Mouse (Mus musculus): ENCODE data around the gene Dclk1. TPM values are rescaled to one million over a fixed set of nuclear protein-coding genes. Genes with fewer than 3 reads are reported as not detected.

The Dclk1 gene
- polyA plus RNA-seq, 1 experiment from 2014 or later, result 15.3 TPM

- H3K9ac ChIP-seq, result no peak overlapping the region
- WGBS, result 65% methylated on average over 14 of the region's 14 CpGs
- H3K36me3 ChIP-seq, result no peaks in the 10 kb centered on the region
- H3K4me1 ChIP-seq (replicated peaks), result 0 out of 2 replicates have a peak, but pooled peaks cover 3% of the 10 kb centered on the region
- H3K9me3 ChIP-seq, result no peaks in the 10 kb centered on the region
- no peak overlapping the region for H3K27ac ChIP-seq
- ATAC-seq, result no peak
- H3K4me2 ChIP-seq (replicated peaks), result no peak overlapping the region
- no peaks in the 10 kb centered on the region for H3K27me3 ChIP-seq (replicated peaks)
- no peak overlapping the region for H3K4me3 ChIP-seq (replicated peaks)
Observed at GRCm38 (mm10) chr3:55531204-55532044, 289.3 kb downstream of the Dclk1 start.

- Histone ChIP-seq H3K36me3 (no peaks in the 10 kb centered on the region), H3K4me3 (replicated peaks) (no peak overlapping the region), H3K4me2 (replicated peaks) (0 out of 2 replicates have a peak overlapping the region, but pooled peaks have one; percentile 12), H3K27me3 (replicated peaks) (no peaks in the 10 kb centered on the region), H3K9me3 (no peaks in the 10 kb centered on the region), H3K9ac (no peak overlapping the region), H3K4me1 (replicated peaks) (0 out of 2 replicates have a peak, but pooled peaks cover 3% of the 10 kb centered on the region), H3K27ac (no peak overlapping the region)
- peak; percentile 72 for ATAC-seq
- WGBS, result 53% methylated on average over 17 of the region's 17 CpGs
Observed at GRCm38 (mm10) chr3:55532175-55532973, 290.2 kb downstream of the Dclk1 start.

GRCm38 (mm10) chr3:55535591-55536200 lies 293.5 kb downstream of the Dclk1 start:
- no peak for ATAC-seq
- WGBS, result 67% methylated on average over 9 of the region's 9 CpGs
- 0 out of 2 replicates have a peak, but pooled peaks cover 3% of the 10 kb centered on the region for H3K4me1 ChIP-seq (replicated peaks)

GRCm38 (mm10) chr3:55536901-55537300 lies 294.7 kb downstream of the Dclk1 start:
- Histone ChIP-seq H3K4me2 (replicated peaks) (no peak overlapping the region), H3K4me1 (replicated peaks) (0 out of 2 replicates have a peak, but pooled peaks cover 3% of the 10 kb centered on the region), H3K4me3 (replicated peaks) (no peak overlapping the region), H3K27me3 (replicated peaks) (no peaks in the 10 kb centered on the region), H3K27ac (no peak overlapping the region), H3K9me3 (no peaks in the 10 kb centered on the region), H3K9ac (no peak overlapping the region), H3K36me3 (no peaks in the 10 kb centered on the region)
- 48% methylated on average over 6 of the region's 6 CpGs for WGBS
- no peak for ATAC-seq

More at GRCm38 (mm10) chr3:55535591-55536200, 293.5 kb downstream of the Dclk1 start:
- H3K27ac ChIP-seq, result no peak overlapping the region
- no peak overlapping the region for H3K9ac ChIP-seq
- no peak overlapping the region for H3K4me3 ChIP-seq (replicated peaks)
- no peak overlapping the region for H3K4me2 ChIP-seq (replicated peaks)
- no peaks in the 10 kb centered on the region for H3K9me3 ChIP-seq
- no peaks in the 10 kb centered on the region for H3K36me3 ChIP-seq
- no peaks in the 10 kb centered on the region for H3K27me3 ChIP-seq (replicated peaks)

GRCm38 (mm10) chr3:55537714-55538113 lies 295.6 kb downstream of the Dclk1 start:
- Histone ChIP-seq H3K36me3 (no peaks in the 10 kb centered on the region), H3K4me1 (replicated peaks) (0 out of 2 replicates have a peak, but pooled peaks cover 3% of the 10 kb centered on the region), H3K4me3 (replicated peaks) (no peak overlapping the region), H3K27ac (no peak overlapping the region), H3K9me3 (no peaks in the 10 kb centered on the region), H3K27me3 (replicated peaks) (no peaks in the 10 kb centered on the region), H3K9ac (no peak overlapping the region), H3K4me2 (replicated peaks) (no peak overlapping the region)
- WGBS, result 62% methylated on average over 5 of the region's 5 CpGs
- no peak for ATAC-seq

- Histone ChIP-seq H3K9ac (no peak overlapping the region), H3K27ac (no peak overlapping the region), H3K4me3 (replicated peaks) (no peak overlapping the region), H3K27me3 (replicated peaks) (no peaks in the 10 kb centered on the region), H3K4me2 (replicated peaks) (no peak overlapping the region), H3K4me1 (replicated peaks) (0 out of 2 replicates have a peak, but pooled peaks cover 6% of the 10 kb centered on the region), H3K9me3 (no peaks in the 10 kb centered on the region), H3K36me3 (no peaks in the 10 kb centered on the region)
- 77% methylated on average over 4 of the region's 4 CpGs for WGBS
- no peak for ATAC-seq
Observed at GRCm38 (mm10) chr3:55539400-55539799, 297.2 kb downstream of the Dclk1 start.

GRCm38 (mm10) chr3:55539811-55540293 lies 297.7 kb downstream of the Dclk1 start:
- Histone ChIP-seq H3K4me3 (replicated peaks) (no peak overlapping the region), H3K4me1 (replicated peaks) (0 out of 2 replicates have a peak, but pooled peaks cover 5% of the 10 kb centered on the region), H3K36me3 (no peaks in the 10 kb centered on the region), H3K4me2 (replicated peaks) (no peak overlapping the region), H3K9ac (no peak overlapping the region), H3K9me3 (no peaks in the 10 kb centered on the region), H3K27ac (no peak overlapping the region), H3K27me3 (replicated peaks) (no peaks in the 10 kb centered on the region)
- WGBS, result 69% methylated on average over 12 of the region's 12 CpGs
- no peak for ATAC-seq

- Histone ChIP-seq H3K4me3 (replicated peaks) (no peak overlapping the region), H3K27ac (no peak overlapping the region), H3K36me3 (no peaks in the 10 kb centered on the region), H3K4me1 (replicated peaks) (0 out of 2 replicates have a peak, but pooled peaks cover 4% of the 10 kb centered on the region), H3K4me2 (replicated peaks) (no peak overlapping the region), H3K9me3 (no peaks in the 10 kb centered on the region), H3K27me3 (replicated peaks) (no peaks in the 10 kb centered on the region), H3K9ac (no peak overlapping the region)
- 88% methylated on average over 6 of the region's 6 CpGs for WGBS
- ATAC-seq, result no peak
Observed at GRCm38 (mm10) chr3:55540406-55541140, 298.4 kb downstream of the Dclk1 start.

GRCm38 (mm10) chr3:55541799-55542198 lies 299.6 kb downstream of the Dclk1 start:
- Histone ChIP-seq H3K27ac (no peak overlapping the region), H3K4me3 (replicated peaks) (no peak overlapping the region), H3K4me1 (replicated peaks) (0 out of 2 replicates have a peak, but pooled peaks cover 4% of the 10 kb centered on the region), H3K9ac (no peak overlapping the region), H3K27me3 (replicated peaks) (no peaks in the 10 kb centered on the region), H3K9me3 (no peaks in the 10 kb centered on the region), H3K4me2 (replicated peaks) (no peak overlapping the region), H3K36me3 (no peaks in the 10 kb centered on the region)
- 97% methylated on average over 1 of the region's 1 CpGs for WGBS
- no peak for ATAC-seq

- 0 out of 2 replicates have a peak, but pooled peaks cover 4% of the 10 kb centered on the region for H3K4me1 ChIP-seq (replicated peaks)
- no peaks in the 10 kb centered on the region for H3K27me3 ChIP-seq (replicated peaks)
- 11% methylated on average over 8 of the region's 8 CpGs for WGBS
- no peak overlapping the region for H3K9ac ChIP-seq
- H3K4me2 ChIP-seq (replicated peaks), result no peak overlapping the region
- H3K36me3 ChIP-seq, result no peaks in the 10 kb centered on the region
- no peak overlapping the region for H3K4me3 ChIP-seq (replicated peaks)
- no peak overlapping the region for H3K27ac ChIP-seq
- ATAC-seq, result 0 out of 2 replicates have a peak, but pooled peaks have one; percentile 45
- H3K9me3 ChIP-seq, result no peaks in the 10 kb centered on the region
Observed at GRCm38 (mm10) chr3:55542310-55542709, 300.1 kb downstream of the Dclk1 start.

- Histone ChIP-seq H3K36me3 (no peaks in the 10 kb centered on the region), H3K4me3 (replicated peaks) (no peak overlapping the region), H3K4me1 (replicated peaks) (0 out of 2 replicates have a peak, but pooled peaks cover 4% of the 10 kb centered on the region), H3K27ac (no peak overlapping the region), H3K27me3 (replicated peaks) (no peaks in the 10 kb centered on the region), H3K4me2 (replicated peaks) (no peak overlapping the region), H3K9ac (no peak overlapping the region), H3K9me3 (no peaks in the 10 kb centered on the region)
- 84% methylated on average over 16 of the region's 16 CpGs for WGBS
- no peak for ATAC-seq
Observed at GRCm38 (mm10) chr3:55542947-55543346, 300.8 kb downstream of the Dclk1 start.
